Mouse (Mus musculus) urinary bladder, postnatal 14 days (tissue): ENCODE results near the gene 1700122O11Rik.

ENCODE experiments used
- DNase-seq: peaks from one replicate; pipeline ENCODE4 v3.0.0; 2021; ENCODE audit warnings: low spot score

Gene 1700122O11Rik

DNA sequence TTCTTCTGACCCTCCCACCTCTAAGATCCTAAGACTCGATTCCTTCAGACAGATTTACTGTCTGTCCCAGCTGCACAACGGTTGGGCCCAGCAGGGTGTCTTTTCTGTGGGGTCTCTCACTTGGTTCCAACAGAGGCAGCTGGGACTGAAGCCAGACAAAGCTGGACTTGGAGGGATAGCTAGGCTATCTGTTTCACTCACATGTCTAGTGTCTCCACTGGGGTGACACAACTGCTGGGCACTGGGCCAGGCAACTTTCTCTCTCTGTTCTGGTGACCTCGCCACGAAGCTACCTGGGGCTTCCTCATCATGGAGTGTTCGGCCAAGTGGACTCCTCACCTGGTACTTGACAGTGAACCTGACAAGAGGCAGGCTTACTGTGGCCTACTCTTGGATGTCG is 10.4 kb downstream of the 1700122O11Rik start:
- no peak for DNase-seq

- DNase-seq, result no peak
Observed at GRCm38 (mm10) chr17:48027019-48027418, 11.1 kb downstream of the 1700122O11Rik start.

- no peak for DNase-seq
Observed at GRCm38 (mm10) chr17:48024045-48024444, 14.0 kb downstream of the 1700122O11Rik start.

- DNase-seq, result no peak
Observed at GRCm38 (mm10) chr17:48019585-48019984, 18.5 kb downstream of the 1700122O11Rik start.

DNA sequence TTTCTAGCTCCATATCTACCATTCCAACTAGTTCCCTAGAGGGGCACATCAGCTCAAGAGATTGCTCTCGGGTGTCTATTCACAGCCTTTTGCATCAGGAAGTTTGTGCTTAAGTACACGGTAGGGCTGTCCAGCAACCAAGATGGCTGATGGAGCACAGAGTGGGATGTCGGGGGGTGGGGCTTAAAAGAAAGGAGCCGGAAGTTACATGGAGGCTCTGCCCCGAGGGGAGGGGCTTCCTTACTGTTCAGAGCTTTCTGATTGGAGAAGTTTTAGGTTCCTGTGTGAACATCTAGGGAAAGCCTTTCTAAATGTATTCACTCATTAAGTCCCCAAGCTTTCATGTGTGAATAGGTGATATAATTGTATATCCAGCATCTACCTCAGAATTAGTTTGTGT is 21.5 kb downstream of the 1700122O11Rik start:
- DNase-seq, result no peak

DNA sequence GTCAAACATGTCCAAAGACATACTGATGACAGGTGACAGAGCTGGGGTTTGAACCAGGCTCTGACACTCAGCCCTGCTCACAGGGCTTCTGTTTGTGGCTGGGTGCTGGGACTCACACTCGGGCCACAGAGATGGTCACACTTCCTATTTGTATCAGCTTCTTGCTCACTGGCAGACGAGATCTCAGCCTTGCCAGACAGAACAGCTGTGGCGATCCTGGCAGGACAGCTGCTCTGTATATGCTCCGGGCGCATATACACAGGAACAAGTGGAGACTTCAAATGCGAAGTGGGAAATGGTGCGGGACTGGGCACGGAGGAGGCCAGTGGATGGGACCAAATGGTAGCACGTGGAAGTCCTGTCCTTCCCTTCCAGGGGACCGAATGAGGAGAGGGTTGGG is 25.5 kb downstream of the 1700122O11Rik start:
- no peak for DNase-seq

DNA sequence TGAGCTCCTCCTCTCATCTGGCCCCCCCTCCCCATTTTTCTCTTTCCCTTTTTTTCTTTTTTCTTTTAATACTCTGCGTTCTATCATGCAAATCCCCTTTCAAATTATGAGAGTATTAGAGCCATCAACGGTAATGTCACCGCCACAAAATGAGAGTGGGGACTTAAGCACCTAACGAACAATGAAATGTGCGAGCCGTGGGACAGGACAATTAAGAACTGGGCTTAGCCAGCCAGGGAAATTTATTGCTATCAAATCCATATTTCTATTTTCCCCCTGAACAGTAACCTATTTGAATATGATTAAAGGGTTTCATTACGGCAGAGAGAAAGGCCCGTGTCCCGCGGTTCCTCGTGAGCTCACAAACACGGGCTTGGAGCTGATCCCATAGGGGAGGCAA is 27.0 kb downstream of the 1700122O11Rik start:
- DNase-seq, result no peak

DNA sequence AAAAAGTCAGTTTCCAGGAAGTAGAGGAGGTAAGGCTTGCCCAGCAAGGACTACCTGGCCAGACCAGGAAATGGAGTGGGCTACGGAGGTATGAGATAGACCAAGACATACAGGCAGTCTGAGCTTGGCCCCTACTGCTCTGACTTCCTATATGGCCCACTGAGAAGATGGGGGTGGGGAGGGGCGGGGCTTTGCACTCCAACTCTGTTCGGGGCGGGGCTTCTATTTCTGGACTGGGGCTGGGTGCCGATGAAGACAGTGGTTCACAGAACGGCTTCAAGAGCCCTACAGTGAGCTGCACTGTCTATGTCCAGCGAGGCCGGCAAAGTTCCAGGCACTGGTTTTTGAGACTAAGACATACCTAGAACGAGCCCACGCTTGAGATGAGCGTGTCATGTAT is 27.8 kb downstream of the 1700122O11Rik start:
- no peak for DNase-seq

- DNase-seq, result peak; percentile 52
Observed at GRCm38 (mm10) chr17:48005816-48006215, 32.3 kb downstream of the 1700122O11Rik start.

GRCm38 (mm10) chr17:48005091-48005490 is 33.0 kb downstream of the 1700122O11Rik start:
- peak; percentile 29 for DNase-seq

GRCm38 (mm10) chr17:48004619-48005018 is 33.5 kb downstream of the 1700122O11Rik start:
- DNase-seq, result no peak

DNA sequence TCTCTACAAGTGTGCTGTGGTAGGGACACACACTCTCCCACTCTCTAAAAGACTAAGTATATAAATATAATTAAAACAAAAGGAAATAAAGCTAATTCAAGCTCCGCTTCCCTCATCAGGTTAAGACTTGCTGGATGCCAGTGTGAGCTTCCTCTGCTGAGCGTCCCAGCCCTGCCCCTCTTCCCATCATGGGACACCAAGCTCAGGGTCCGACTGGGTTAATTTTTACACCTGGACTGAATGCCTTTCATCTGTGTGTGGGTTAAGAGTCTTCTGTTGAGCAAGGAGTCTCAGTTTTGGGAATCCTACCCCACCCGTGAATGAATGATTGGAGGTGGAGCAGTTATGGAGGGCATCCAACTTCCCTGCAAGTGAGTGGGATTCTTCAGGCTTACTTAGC is 35.6 kb downstream of the 1700122O11Rik start:
- no peak for DNase-seq

DNA sequence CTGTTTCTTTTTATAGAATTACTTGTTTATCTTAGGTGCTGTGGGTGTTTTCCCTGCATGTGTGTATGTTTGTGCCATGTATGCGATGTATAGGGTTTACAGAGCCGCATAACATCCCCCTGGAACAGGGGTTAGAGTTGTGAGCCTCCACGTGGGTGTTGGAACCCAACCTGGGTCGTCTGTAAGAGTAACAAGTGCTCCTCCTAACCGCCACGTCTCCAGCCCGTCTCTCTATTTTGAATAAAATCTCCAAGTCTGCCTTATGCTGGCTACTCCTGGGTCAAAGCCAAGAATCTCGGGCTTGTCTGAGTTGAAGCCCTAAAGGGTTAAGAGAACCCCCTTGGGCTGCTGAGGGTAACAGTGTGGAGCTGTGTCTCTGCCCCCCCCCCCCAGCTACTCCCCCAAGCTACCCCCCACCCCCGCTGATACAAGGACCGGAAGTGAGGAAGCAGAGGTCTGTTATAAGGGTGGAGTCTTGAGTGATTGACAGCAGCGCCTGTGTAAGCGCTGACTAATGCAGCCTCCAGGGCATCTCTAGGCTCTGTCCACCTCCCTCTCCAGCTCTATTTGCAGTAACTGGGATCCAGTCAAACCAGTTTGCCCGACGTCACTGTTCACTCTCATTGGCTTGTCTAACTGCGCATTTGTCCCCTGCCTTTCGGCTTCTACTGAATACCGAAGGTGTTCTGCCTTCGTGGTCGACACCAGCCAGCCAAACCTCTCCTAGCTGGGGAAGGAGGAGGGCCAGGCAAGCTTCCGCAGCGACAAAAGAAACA is 36.3 kb downstream of the 1700122O11Rik start:
- peak; percentile 88 for DNase-seq

DNA sequence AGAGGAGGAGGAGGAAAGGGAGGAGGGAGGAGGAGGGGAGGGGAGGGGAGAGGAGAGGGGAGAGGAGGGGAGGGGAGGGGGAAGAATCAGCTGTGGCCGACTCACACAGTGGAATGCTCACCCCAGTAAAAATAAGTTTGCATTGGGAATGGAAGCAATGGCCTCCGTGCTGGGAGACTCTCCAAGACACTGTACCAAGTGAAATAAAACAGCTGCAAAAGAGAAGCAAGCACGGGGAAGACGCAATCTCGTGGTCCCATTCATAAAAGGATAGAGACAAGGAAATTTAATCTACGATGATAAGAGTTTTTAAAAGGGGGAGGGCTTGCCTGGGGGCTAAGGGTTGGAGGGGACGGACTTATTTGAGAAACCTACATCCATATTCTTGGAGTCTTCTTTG is 36.9 kb downstream of the 1700122O11Rik start:
- DNase-seq, result peak; percentile 24

- no peak for DNase-seq
Observed at GRCm38 (mm10) chr17:47999812-48000211, 38.3 kb downstream of the 1700122O11Rik start.

GRCm38 (mm10) chr17:47999403-47999802 is 38.7 kb downstream of the 1700122O11Rik start:
- no peak for DNase-seq

GRCm38 (mm10) chr17:47997806-47998205 is 40.3 kb downstream of the 1700122O11Rik start:
- DNase-seq, result no peak

DNA sequence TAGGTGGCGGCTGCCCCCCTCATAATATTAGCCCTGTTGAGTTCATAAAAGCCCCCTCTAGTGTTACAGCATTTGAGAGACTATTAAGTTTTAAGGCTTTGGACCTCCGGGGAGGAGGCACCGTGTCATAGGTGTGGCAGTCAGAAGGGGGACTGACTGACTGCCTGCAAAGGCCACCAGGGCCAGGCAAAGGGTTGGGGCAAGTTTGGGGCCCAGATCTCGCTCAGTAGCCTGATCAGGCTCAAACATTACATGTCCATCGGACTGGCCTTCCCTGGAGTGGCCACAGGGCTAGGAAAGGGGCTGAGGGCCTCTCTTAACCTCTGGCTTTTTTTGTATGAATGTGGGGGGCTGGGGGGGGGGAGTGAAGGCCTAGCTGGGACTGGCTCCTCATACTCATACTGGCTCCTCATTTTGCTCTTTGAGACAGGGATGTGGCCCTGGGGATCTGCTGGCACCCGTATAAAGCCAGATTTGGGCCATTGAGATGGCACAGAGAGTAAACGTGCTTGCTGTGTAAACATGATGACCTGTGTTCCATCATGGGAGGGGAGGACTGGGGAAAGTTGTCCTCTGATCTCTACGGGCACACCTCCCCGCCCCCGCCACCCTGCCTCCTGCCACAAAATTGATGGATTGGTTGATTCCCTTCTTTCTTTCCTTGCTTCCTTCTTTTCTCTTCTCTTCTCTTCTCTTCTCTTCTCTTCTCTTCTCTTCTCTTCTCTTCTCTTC is 47.5 kb downstream of the 1700122O11Rik start:
- DNase-seq, result no peak

DNA sequence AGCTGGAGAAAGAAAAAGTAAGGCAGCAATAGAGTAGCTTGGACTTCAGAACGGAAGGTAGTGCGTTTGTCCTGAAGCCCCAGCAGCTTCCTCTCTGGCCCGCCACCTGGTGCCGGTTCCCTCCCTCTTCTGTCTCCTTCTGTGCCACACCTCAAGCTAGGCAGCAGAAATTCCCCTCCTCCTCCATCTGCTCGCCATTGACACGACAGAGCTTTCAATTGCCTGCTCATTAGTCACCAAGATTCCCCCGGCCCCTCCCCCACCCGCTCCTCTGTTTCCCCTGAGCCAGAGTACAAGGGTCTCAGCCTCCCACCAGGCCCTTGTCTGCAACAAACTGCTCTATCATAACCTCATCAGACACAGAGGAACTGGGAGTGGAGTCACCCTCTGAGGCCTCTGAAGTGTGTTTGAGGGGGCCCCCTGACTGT is 48.1 kb downstream of the 1700122O11Rik start:
- no peak for DNase-seq

- DNase-seq, result no peak
Observed at GRCm38 (mm10) chr17:47988811-47989210, 49.3 kb downstream of the 1700122O11Rik start.

DNA sequence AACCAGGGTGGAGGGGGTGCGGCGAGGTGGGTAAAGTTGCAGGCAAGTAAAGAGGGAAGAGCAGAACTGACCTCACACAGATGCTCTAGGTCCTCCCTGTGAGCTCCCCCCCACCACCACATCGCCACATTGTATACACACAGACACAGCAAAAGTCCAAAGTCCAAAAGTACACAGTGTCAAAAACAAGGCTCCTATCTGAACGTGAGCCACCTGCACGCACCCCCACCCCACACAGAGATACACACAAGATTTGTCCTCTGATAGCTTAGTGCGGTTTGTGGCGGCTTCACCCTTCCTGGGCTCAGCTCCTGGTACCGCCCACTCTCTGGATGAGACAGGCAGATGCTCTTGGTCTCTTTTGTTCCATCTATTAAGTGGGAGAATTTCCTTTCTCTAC is 50.0 kb downstream of the 1700122O11Rik start:
- DNase-seq, result no peak
